Mouse (Mus musculus): ENCODE results near the gene Ifi204. TPM values are rescaled to one million over a fixed set of nuclear protein-coding genes. Genes with fewer than 3 reads are reported as not detected.
A peak's percentile ranks its signal among the peaks of the same experiment; 100 is the strongest.
"Not testable (repeated sequence)": the region's sequence is repeated elsewhere in the genome, so short reads cannot be mapped to it uniquely, and the experiment has no call there.

Ifi204 gene
- polyA plus RNA-seq, 2 experiments: 1.5 to 2.2 TPM

- H3K36me3 ChIP-seq (ENCODE audit: control insufficient read depth, insufficient read depth, low read length): no peaks in the 10 kb centered on the region
- no peak overlapping the region for H3K4me2 ChIP-seq (replicated peaks; ENCODE audit: low read depth, low read length, severe bottlenecking)
- no peaks in the 10 kb centered on the region for H3K27me3 ChIP-seq (ENCODE audit: control insufficient read depth, insufficient read depth, low read length)
- TF ChIP-seq POLR2A (IDR thresholded peaks at IDR 0.05; ENCODE audit: borderline replicate concordance, extremely low read depth, insufficient read depth, insufficient read length): no peak
- H3K4me3 ChIP-seq (replicated peaks; ENCODE audit: low read length): no peak overlapping the region
- ATAC-seq (ENCODE audit: low FRiP score, low read depth) (no peak), DNase-seq (ENCODE audit: low spot score) (no peak)
- H3K4me1 ChIP-seq (ENCODE audit: control insufficient read depth, insufficient read depth, low read length): no peaks in the 10 kb centered on the region
- H3K27ac ChIP-seq (replicated peaks; ENCODE audit: low read depth, low read length): no peak overlapping the region
- H3K9ac ChIP-seq (ENCODE audit: low read depth, low read length, severe bottlenecking): no peak overlapping the region
- no peaks in the 10 kb centered on the region for H3K9me3 ChIP-seq (ENCODE audit: control insufficient read depth, low read length)
- WGBS: 61% methylated on average over 1 of the region's 1 CpGs
These were observed 24.5 kb downstream of the Ifi204 start for GRCm38 (mm10) chr1:173742262-173742661.

GRCm38 (mm10) chr1:173741656-173742055, 25.1 kb downstream of the Ifi204 start, which contains the start of gene Ifi207:
Gene Ifi207, minus strand, starts transcription at chr1:173741747.
- Histone ChIP-seq H3K4me1 (ENCODE audit: control insufficient read depth, insufficient read depth, low read length) (no peaks in the 10 kb centered on the region), H3K36me3 (ENCODE audit: control insufficient read depth, insufficient read depth, low read length) (no peaks in the 10 kb centered on the region), H3K27me3 (ENCODE audit: control insufficient read depth, insufficient read depth, low read length) (no peaks in the 10 kb centered on the region), H3K4me2 (replicated peaks; ENCODE audit: low read depth, low read length, severe bottlenecking) (no peak within 1 kb of the TSS), H3K27ac (replicated peaks; ENCODE audit: low read depth, low read length) (no peak within 1 kb of the TSS), H3K9ac (ENCODE audit: low read depth, low read length, severe bottlenecking) (no peak within 1 kb of the TSS), H3K9me3 (ENCODE audit: control insufficient read depth, low read length) (no peaks in the 10 kb centered on the region), H3K4me3 (replicated peaks; ENCODE audit: low read length) (no peak within 1 kb of the TSS)
- ATAC-seq (ENCODE audit: low FRiP score, low read depth): no peak
- no peak for TF ChIP-seq POLR2A (IDR thresholded peaks at IDR 0.05; ENCODE audit: borderline replicate concordance, extremely low read depth, insufficient read depth, insufficient read length)
- 67% methylated on average over 4 of the region's 4 CpGs for WGBS
- DNase-seq (ENCODE audit: low spot score): no peak

- no peaks in the 10 kb centered on the region for H3K9me3 ChIP-seq (ENCODE audit: control insufficient read depth, low read length)
- ATAC-seq (ENCODE audit: low FRiP score, low read depth) (no peak), DNase-seq (ENCODE audit: low spot score) (no peak)
- no peak overlapping the region for H3K4me3 ChIP-seq (replicated peaks; ENCODE audit: low read length)
- H3K27me3 ChIP-seq (ENCODE audit: control insufficient read depth, insufficient read depth, low read length): no peaks in the 10 kb centered on the region
- H3K4me1 ChIP-seq (ENCODE audit: control insufficient read depth, insufficient read depth, low read length): no peaks in the 10 kb centered on the region
- no peak overlapping the region for H3K27ac ChIP-seq (replicated peaks; ENCODE audit: low read depth, low read length)
- H3K4me2 ChIP-seq (replicated peaks; ENCODE audit: low read depth, low read length, severe bottlenecking): no peak overlapping the region
- H3K36me3 ChIP-seq (ENCODE audit: control insufficient read depth, insufficient read depth, low read length): no peaks in the 10 kb centered on the region
- TF ChIP-seq POLR2A (IDR thresholded peaks at IDR 0.05; ENCODE audit: borderline replicate concordance, extremely low read depth, insufficient read depth, insufficient read length): no peak
- no peak overlapping the region for H3K9ac ChIP-seq (ENCODE audit: low read depth, low read length, severe bottlenecking)
These were observed 26.2 kb downstream of the Ifi204 start for GRCm38 (mm10) chr1:173740537-173740936.

GRCm38 (mm10) chr1:173736986-173737385, 29.8 kb downstream of the Ifi204 start:
- Histone ChIP-seq H3K4me3 (replicated peaks; ENCODE audit: low read length) (no peak overlapping the region), H3K9ac (ENCODE audit: low read depth, low read length, severe bottlenecking) (no peak overlapping the region), H3K4me1 (ENCODE audit: control insufficient read depth, insufficient read depth, low read length) (no peaks in the 10 kb centered on the region), H3K27me3 (ENCODE audit: control insufficient read depth, insufficient read depth, low read length) (no peaks in the 10 kb centered on the region), H3K36me3 (ENCODE audit: control insufficient read depth, insufficient read depth, low read length) (no peaks in the 10 kb centered on the region), H3K27ac (replicated peaks; ENCODE audit: low read depth, low read length) (no peak overlapping the region), H3K9me3 (ENCODE audit: control insufficient read depth, low read length) (no peaks in the 10 kb centered on the region), H3K4me2 (replicated peaks; ENCODE audit: low read depth, low read length, severe bottlenecking) (no peak overlapping the region)
- TF ChIP-seq POLR2A (IDR thresholded peaks at IDR 0.05; ENCODE audit: borderline replicate concordance, extremely low read depth, insufficient read depth, insufficient read length): no peak
- ATAC-seq (ENCODE audit: low FRiP score, low read depth): no peak
- no peak for DNase-seq (ENCODE audit: low spot score)
- WGBS: 55% methylated on average over 2 of the region's 2 CpGs

GRCm38 (mm10) chr1:173735015-173735414, 31.7 kb downstream of the Ifi204 start:
- H3K9ac ChIP-seq (ENCODE audit: low read depth, low read length, severe bottlenecking); H3K27ac ChIP-seq (replicated peaks; ENCODE audit: low read depth, low read length); ATAC-seq (ENCODE audit: low FRiP score, low read depth); H3K4me2 ChIP-seq (replicated peaks; ENCODE audit: low read depth, low read length, severe bottlenecking); H3K9me3 ChIP-seq (ENCODE audit: control insufficient read depth, low read length); DNase-seq (ENCODE audit: low spot score); H3K4me1 ChIP-seq (ENCODE audit: control insufficient read depth, insufficient read depth, low read length); H3K36me3 ChIP-seq (ENCODE audit: control insufficient read depth, insufficient read depth, low read length); H3K4me3 ChIP-seq (replicated peaks; ENCODE audit: low read length); H3K27me3 ChIP-seq (ENCODE audit: control insufficient read depth, insufficient read depth, low read length): not testable (repeated sequence)
- 82% methylated on average over 4 of the region's 4 CpGs for WGBS

- H3K4me1 ChIP-seq (ENCODE audit: control insufficient read depth, insufficient read depth, low read length): no peaks in the 10 kb centered on the region
- no peak overlapping the region for H3K4me3 ChIP-seq (replicated peaks; ENCODE audit: low read length)
- H3K36me3 ChIP-seq (ENCODE audit: control insufficient read depth, insufficient read depth, low read length): no peaks in the 10 kb centered on the region
- H3K27ac ChIP-seq (replicated peaks; ENCODE audit: low read depth, low read length): no peak overlapping the region
- H3K4me2 ChIP-seq (replicated peaks; ENCODE audit: low read depth, low read length, severe bottlenecking): no peak overlapping the region
- WGBS: 27% methylated on average over 7 of the region's 7 CpGs
- H3K9ac ChIP-seq (ENCODE audit: low read depth, low read length, severe bottlenecking): no peak overlapping the region
- H3K9me3 ChIP-seq (ENCODE audit: control insufficient read depth, low read length): no peaks in the 10 kb centered on the region
- no peak for TF ChIP-seq POLR2A (IDR thresholded peaks at IDR 0.05; ENCODE audit: borderline replicate concordance, extremely low read depth, insufficient read depth, insufficient read length)
- DNase-seq (ENCODE audit: low spot score) (peak; percentile 4), ATAC-seq (ENCODE audit: low FRiP score, low read depth) (no peak)
- no peaks in the 10 kb centered on the region for H3K27me3 ChIP-seq (ENCODE audit: control insufficient read depth, insufficient read depth, low read length)
These were observed 33.5 kb downstream of the Ifi204 start for GRCm38 (mm10) chr1:173733219-173733618.

Other genes starting within 250 kb of the Ifi204 start
- gene Ifi214, start 231.0 kb downstream of the Ifi204 start, polyA plus RNA-seq (2012; rRNA removed): not detected in 2 replicates
- gene Ifi214, start 231.0 kb downstream of the Ifi204 start, polyA plus RNA-seq (2014; fragmentation: Nextera tagmentation; extraction: Ambion mirVana): not detected in 2 replicates
- gene Ifi213, start 167.7 kb downstream of the Ifi204 start, polyA plus RNA-seq (2012; rRNA removed): 0.04 and 0.10 TPM in 2 replicates
- not detected in 2 replicates for gene Ifi213, start 167.7 kb downstream of the Ifi204 start, polyA plus RNA-seq (2014; fragmentation: Nextera tagmentation; extraction: Ambion mirVana)
- 0.14 and 0.15 TPM in 2 replicates for gene Ifi209, start 136.0 kb downstream of the Ifi204 start, polyA plus RNA-seq (2012; rRNA removed)
- gene Ifi209, start 136.0 kb downstream of the Ifi204 start, polyA plus RNA-seq (2014; fragmentation: Nextera tagmentation; extraction: Ambion mirVana): 0.17 and 0.19 TPM in 2 replicates
- gene Ifi208, start 93.3 kb downstream of the Ifi204 start, polyA plus RNA-seq (2012; rRNA removed): 0.03 TPM in 1 of 2 replicates, not detected in the other
- not detected in 2 replicates for gene Ifi208, start 93.3 kb downstream of the Ifi204 start, polyA plus RNA-seq (2014; fragmentation: Nextera tagmentation; extraction: Ambion mirVana)
- gene Ifi207, start 25.2 kb downstream of the Ifi204 start, polyA plus RNA-seq (2012; rRNA removed): 2.6 and 2.8 TPM in 2 replicates
- gene Ifi207, start 25.2 kb downstream of the Ifi204 start, polyA plus RNA-seq (2014; fragmentation: Nextera tagmentation; extraction: Ambion mirVana): 1.1 and 1.5 TPM in 2 replicates
- 0.38 and 0.41 TPM in 2 replicates for gene Ifi211, start 146.1 kb upstream of the Ifi204 start, polyA plus RNA-seq (2012; rRNA removed)
- gene Ifi211, start 146.1 kb upstream of the Ifi204 start, polyA plus RNA-seq (2014; fragmentation: Nextera tagmentation; extraction: Ambion mirVana): 0.77 and 1.1 TPM in 2 replicates
- 0.82 and 1.4 TPM in 2 replicates for gene Mndal, start 175.5 kb upstream of the Ifi204 start, polyA plus RNA-seq (2012; rRNA removed)
- 1.9 and 2.1 TPM in 2 replicates for gene Mndal, start 175.5 kb upstream of the Ifi204 start, polyA plus RNA-seq (2014; fragmentation: Nextera tagmentation; extraction: Ambion mirVana)
- gene Ifi203, start 175.7 kb upstream of the Ifi204 start, polyA plus RNA-seq (2012; rRNA removed): 0.45 and 0.92 TPM in 2 replicates
- 0.84 and 1.3 TPM in 2 replicates for gene Ifi203, start 175.7 kb upstream of the Ifi204 start, polyA plus RNA-seq (2014; fragmentation: Nextera tagmentation; extraction: Ambion mirVana)
- gene Ifi202b, start 215.8 kb upstream of the Ifi204 start, polyA plus RNA-seq (2012; rRNA removed): 0.50 and 1.0 TPM in 2 replicates
- gene Ifi202b, start 215.8 kb upstream of the Ifi204 start, polyA plus RNA-seq (2014; fragmentation: Nextera tagmentation; extraction: Ambion mirVana): 1.9 and 4.3 TPM in 2 replicates

Data from limb, embryonic 14.5 days (tissue).